Mouse (Mus musculus) megakaryocyte progenitor cell, adult 5-6 weeks (primary cell): ENCODE results near the gene Mmd2. TPM values are rescaled to one million over a fixed set of nuclear protein-coding genes. Genes with fewer than 3 reads are reported as not detected.

Experiments used
- ATAC-seq: replicated peaks from 2 replicates; pipeline ENCODE4 v1.8.0; 2016; ENCODE audit warnings: mild to moderate bottlenecking, moderate TSS enrichment, inconsistent platforms; ENCODE audit not compliant: poor library complexity
- total RNA-seq, 2 experiments: library from RNA; stranded (forward) in 1 of 2; stranded (reverse) in 1 of 2; fragments of 157-497, 149-512 nt in 1 of 2; fragments of 200-1000 nt in 1 of 2; gene quantifications; 2 replicates each; pipeline versions ENCODE4 v1.2.3 to v1.2.4; 2015 to 2017

Mmd2 gene
- total RNA-seq (2015) (not detected in 2 replicates), total RNA-seq (2017) (not detected in 2 replicates)

DNA sequence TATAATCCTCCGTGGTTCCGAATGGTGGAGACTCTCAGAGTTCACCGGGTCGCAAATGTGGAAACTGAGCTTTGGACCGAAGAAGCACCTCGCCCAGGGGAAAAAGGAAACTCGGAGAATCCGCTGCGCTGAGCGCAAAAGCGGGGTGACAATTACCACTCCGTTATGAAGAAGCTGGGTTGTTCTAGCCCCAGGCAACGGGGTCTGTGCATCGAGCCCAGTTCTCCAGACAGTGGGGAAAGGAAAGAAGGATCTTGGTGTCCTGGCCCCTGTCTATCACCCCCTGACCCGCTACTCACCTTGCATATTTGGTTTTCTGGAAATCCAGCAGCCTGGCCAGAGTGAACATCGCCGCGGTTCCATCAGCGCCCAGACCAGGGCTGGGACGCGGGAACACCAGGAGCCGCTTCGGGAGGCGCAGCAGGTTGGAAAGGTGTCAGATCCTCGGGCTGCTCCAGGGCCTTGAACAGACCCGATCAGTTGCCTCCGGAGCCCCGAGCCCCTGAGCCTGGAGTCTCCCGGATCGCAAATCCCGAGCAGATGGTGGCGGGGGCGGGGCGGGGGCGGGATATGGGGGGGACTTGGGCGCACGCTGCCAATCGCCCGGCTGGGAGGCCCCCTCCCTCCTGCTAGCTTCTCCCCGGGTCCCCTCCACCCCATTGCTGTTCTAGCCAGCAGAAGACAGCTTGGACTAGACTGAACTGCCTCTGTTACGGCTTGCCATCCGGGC, at the start of gene Mmd2:
Gene Mmd2 (minus strand): TSS at position 542 of the 730 bp plus-strand sequence.
- no peak for ATAC-seq

- no peak for ATAC-seq
These were observed 43.7 kb upstream of the Mmd2 start for GRCm38 (mm10) chr5:142652266-142652665.

DNA sequence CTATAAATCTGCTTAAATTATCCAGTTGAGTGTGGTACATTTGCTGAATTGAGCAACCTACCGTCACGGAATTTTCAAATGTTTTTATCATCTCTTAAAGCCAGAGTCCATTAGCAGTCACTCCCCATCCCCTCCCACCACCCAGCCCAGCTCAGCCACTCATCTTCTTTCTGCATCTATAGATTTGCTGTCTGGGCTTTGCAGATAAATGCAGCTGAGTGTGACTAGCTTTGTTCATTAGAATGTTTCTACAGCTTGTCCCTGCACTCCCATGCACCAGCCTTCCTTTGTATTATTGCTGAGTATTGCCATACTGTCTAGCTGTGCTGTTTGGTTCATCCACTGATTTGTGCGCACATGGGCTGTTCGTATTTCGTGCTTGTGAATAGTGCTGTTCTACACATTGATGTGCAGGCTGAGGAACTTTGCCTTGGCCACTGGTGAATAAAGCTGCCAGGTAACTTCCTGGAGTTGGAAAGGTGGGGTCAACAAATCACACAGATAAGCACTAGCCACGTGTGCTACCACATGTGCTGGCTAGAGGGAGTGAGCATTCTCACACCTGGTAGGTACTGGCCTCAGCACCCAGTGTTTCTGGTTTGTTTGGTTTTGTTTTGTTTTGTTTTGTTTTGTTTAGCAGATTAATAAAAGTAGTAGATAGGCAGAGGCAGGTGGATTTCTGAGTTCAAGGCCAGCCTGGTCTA, 42.3 kb upstream of the Mmd2 start:
- ATAC-seq = peak; percentile 92

DNA sequence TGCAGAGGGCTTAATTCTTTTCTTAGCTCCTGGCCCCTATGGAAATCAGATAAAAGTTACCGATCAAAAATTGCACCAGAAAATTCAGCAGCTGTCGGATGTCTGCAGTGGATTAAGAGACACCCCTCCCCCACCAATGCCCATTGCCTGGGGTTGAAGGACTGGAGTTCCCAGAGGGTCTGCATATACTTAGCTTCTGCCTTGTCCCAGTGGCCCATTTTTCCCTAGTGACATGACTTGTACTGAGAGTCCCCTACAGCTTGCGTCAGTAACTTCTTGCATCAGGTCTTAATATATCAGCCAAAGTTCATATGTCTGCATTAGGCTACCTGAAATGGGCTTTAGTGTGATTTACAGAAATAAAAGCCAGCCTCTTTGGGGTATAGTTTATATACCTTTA, 41.8 kb upstream of the Mmd2 start:
- ATAC-seq = peak; percentile 14

DNA sequence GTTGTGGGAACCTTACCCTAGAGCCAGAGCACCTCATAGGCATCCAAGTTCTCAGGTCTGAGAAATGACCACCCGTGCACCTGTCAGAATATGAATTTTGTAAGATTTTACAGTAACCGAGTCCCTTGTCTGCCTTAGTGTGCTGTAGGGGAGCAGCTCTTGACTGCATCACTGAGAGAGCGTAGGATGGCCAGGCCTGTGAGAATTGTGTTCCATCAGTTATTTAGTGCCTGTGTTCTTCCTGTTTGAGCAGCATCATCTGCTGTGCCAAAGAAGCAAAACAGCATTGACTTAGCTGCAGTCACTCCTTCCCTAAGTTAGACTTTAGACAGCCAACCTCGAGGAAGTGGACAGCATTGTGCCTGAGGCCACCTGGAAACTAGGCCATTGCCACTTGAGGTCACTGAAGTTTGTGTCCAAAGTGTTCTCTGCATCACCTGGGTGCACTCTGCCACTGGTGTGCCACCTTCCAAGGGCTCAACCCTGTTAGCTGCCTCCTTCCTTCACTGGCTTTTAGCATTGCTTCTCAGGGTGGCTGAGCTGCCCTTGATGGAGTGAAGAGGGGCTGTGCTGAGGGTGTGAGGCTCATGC, 41.0 kb upstream of the Mmd2 start:
- no peak for ATAC-seq

DNA sequence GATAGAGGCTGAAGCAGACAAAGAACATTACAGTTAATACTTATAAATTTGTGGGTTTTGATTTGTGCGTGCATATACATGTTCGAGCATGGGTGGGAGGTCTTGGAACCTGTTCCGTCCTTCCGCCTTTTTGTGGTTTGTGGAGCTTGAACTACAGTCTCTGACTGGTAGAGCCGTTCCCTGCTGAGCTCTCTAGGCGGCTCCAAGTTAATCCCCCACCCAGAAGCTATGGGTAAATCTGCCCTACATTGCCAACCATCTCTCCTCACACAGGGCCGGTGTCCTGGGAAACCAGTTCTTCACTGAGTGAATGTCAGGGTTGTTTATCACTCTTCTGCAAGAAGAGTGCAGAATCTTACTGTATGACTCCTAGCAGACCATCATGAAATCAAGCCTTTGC, 39.6 kb upstream of the Mmd2 start:
- ATAC-seq = no peak

GRCm38 (mm10) chr5:142641331-142642051, 32.9 kb upstream of the Mmd2 start:
- ATAC-seq = no peak

GRCm38 (mm10) chr5:142640088-142640487, 31.5 kb upstream of the Mmd2 start:
- ATAC-seq = no peak

DNA sequence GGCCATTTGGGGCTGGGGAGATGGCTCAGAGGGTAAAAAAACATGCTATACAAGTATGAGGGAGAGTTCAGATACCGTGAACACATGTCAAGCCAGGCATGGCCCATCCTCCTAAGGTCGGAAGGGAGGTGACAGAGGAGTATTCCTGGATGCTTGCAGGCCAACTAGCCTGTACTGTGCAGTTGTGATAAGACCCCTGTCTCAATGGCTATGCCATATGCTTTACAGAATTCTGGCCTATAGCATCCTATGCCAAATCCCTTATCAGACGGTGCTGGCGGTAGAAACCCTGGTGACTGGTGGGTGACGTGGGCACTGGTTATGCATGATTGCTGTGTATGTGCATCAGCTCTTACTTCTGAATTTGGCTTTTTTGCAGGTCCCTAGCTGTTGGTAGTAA, 29.2 kb upstream of the Mmd2 start:
- peak; percentile 96 for ATAC-seq

DNA sequence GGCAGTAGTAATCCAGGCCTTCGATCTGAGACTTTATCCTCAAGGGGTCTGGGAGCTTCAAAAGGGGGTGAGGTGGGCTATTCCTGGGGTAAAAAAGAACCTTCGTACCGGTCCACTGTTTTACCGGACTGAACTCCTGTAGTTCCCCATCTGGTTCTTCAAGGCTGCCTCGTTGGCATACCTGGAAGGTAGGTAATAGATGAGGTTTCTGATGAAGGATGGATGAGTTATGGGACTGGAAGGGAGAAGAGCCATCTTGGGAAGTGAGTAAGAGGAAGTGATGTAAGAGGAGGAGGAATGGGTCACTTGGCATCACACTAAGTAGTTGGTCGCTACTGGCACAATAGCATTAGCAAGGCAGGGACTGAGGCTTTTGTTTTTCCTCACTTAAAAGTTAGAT, 21.6 kb upstream of the Mmd2 start:
- peak; percentile 52 for ATAC-seq

DNA sequence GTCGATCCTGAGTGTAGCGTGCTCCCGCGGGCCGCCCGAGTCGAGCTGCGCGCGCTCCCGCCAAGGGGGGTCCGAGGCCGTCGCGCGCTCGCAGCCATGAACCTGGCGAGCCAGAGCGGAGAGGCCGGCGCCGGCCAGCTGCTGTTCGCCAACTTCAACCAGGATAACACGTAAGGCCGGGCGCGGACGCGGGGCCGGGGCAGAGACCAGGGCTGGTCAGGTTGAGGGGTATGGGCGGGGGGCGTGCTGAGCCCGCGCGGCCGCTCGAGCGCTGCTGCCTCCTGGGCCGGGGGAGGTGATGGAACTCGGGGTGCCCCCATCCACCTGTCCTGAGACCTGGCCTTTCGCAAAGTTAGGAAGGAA, 21.0 kb upstream of the Mmd2 start:
- no peak for ATAC-seq

DNA sequence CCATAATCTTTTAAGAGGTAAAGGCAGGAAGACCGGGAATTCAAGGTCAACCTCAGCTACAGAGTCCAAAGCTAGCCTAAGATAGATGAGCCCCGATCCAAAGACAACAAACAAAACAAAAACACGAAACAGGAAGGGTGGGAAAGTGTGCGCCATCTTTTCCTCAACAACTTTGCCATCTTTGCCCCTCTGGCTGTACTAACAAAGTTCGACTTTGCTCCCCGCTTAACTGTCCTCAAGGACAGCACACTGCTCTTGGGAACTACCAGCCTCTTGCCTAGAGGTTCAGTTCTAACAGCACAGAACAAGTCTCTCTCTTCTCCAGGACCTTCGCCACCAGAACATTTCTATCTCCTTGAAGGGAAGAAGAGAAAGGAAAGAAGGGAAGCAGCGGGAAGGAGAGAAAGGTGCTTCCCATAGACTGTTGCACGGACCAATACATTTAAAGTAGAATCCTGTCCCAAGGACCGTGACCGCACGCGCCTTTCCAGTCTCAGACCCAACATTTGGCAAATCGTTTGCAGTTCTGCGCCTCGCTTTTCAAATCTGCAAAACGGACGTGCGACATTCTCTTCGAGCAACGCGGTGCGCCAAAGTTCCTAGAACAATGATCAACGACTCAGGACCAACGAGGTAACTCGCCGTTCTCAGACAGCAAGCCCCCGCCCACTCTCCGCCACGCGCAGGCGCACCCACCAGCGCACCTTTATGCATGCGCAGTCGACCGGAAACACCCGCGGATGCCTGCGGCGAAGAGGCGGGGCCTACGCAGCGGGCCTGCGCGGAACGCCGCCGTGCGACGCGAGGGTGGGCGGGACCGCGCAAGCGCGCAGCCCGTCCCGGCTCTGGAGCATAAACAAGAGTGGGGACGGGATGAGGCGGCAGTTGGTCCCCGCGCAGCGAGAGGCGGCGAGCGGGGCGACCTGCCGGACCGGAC, 20.4 kb upstream of the Mmd2 start:
- peak; percentile 95 for ATAC-seq

- no peak for ATAC-seq
These were observed 18.8 kb upstream of the Mmd2 start, which contains the start of gene Wipi2 for GRCm38 (mm10) chr5:142627398-142627797. Gene Wipi2, plus strand, starts transcription at chr5:142627698.

GRCm38 (mm10) chr5:142623080-142623479, 14.5 kb upstream of the Mmd2 start:
- no peak for ATAC-seq

- ATAC-seq = no peak
These were observed 13.5 kb upstream of the Mmd2 start for GRCm38 (mm10) chr5:142622134-142622533.

DNA sequence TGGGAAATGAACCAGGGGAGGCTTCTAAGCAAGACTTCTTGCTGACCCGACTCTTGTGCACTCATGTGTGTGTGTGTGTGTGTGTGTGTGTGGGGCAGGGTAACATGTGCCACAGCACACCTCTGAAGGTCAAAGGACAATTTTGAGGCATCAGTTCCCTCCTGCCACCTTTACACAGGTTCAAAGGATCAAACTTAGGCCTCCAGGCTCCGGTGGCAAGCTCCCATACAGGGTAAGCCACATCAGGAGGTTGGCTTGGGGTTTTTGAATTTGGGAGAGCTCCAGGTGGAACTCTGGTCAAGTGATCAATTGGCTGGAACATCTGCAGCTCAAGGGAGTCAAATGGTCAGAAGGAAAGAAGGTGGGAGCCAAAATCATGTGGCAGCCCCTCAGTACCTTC, 12.8 kb upstream of the Mmd2 start:
- no peak for ATAC-seq

- ATAC-seq = peak; percentile 80
These were observed 11.3 kb upstream of the Mmd2 start for GRCm38 (mm10) chr5:142619866-142620265.

DNA sequence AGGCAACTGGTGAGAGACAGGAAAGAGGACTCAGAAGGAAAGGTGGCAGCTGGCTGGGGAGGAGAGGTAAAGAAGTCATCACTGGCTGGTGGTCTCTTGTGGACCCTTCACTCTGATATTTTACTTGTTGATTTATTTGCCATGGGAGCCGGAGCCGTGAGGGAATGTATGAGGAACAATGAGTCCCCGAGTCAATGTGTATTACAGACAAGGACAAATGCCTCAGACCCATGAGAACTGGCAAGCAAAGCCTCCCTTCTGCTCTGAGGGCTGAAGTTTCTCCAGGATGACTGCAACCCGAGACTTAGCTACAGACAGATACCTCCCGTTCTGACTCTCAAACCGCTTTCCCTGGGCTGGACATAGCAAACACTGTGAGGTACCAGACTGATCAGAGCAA, 7.7 kb upstream of the Mmd2 start:
- ATAC-seq = no peak

DNA sequence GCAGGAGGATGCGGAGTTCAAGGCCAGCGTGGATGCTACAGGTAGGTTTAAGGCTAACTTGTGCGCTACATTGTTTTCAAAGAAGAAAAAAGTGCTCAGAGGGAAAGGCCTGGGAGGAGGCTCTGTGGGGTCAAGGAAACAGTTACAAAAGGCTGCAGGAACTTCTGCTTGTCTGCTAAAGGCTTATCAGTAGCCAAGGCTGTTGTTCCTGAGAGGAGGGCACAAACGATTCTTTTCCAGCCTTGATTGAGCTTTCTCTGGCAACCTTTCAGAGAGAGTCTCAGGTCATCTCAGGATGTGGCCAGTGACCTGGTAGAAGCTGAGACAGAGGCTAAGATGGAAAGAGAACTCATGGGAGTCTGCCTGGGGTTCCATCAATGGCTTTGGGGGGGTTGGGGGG, 7.0 kb upstream of the Mmd2 start:
- no peak for ATAC-seq

GRCm38 (mm10) chr5:142614513-142614912, 5.9 kb upstream of the Mmd2 start:
- ATAC-seq = no peak
